Mouse (Mus musculus) bone marrow macrophage, adult 2 months (primary cell): ENCODE data around the gene Lta.

Experiments
- CTCF ChIP-seq: IDR thresholded peaks from 2 replicates; pipeline ENCODE4 v1.5.1; 2012; ENCODE audit warnings: low read depth, mild to moderate bottlenecking, low read length, moderate library complexity
- POLR2A ChIP-seq: IDR thresholded peaks from 2 replicates; pipeline ENCODE4 v1.6.1; 2012; ENCODE audit warnings: mild to moderate bottlenecking, low read depth, low read length, borderline replicate concordance

- TF ChIP-seq POLR2A: no peak
- TF ChIP-seq CTCF: no peak
Measured at GRCm38 (mm10) chr17:35162121-35162520, 43.0 kb downstream of the Lta start.
